Mouse (Mus musculus) kidney, embryonic 15.5 days (tissue): ENCODE measurements around the gene Fmo2. TPM values are rescaled to one million over a fixed set of nuclear protein-coding genes. Genes with fewer than 3 reads are reported as not detected.

Source experiments
- ATAC-seq: fragments of 200-750 bp; cut with Nextera tagmentation; replicated peaks from 2 replicates; pipeline ENCODE4 v1.8.0; 2017; ENCODE audit warnings: moderate TSS enrichment; ENCODE audit not compliant: low FRiP score
- H3K27ac ChIP-seq: fragments of 300-500 bp; sonication (generic); 2 replicates; pipeline ENCODE4 v1.5.1; 2015; ENCODE audit warnings: mild to moderate bottlenecking, inconsistent platforms
- H3K27me3 ChIP-seq: fragments of 300-500 bp; sonication (generic); 2 replicates; pipeline ENCODE4 v1.6.1; 2015; ENCODE audit warnings: inconsistent platforms
- H3K36me3 ChIP-seq: fragments of 300-500 bp; sonication (generic); 2 replicates; pipeline ENCODE4 v1.6.1; 2015; ENCODE audit warnings: inconsistent platforms
- H3K4me1 ChIP-seq: fragments of 300-500 bp; sonication (generic); 2 replicates; pipeline ENCODE4 v1.6.1; 2015; ENCODE audit warnings: inconsistent platforms
- H3K4me2 ChIP-seq: fragments of 300-500 bp; sonication (generic); 2 replicates; pipeline ENCODE4 v1.6.1; 2015; ENCODE audit warnings: moderate library complexity, mild to moderate bottlenecking, inconsistent platforms
- H3K4me3 ChIP-seq: fragments of 300-500 bp; sonication (generic); replicated peaks from 2 replicates; pipeline ENCODE4 v1.5.1; 2015; ENCODE audit warnings: mild to moderate bottlenecking, inconsistent platforms
- H3K9ac ChIP-seq: fragments of 300-500 bp; sonication (generic); 2 replicates; pipeline ENCODE4 v1.6.1; 2015; ENCODE audit warnings: mild to moderate bottlenecking, inconsistent platforms
- H3K9me3 ChIP-seq: fragments of 300-500 bp; sonication (generic); replicated peaks from 2 replicates; pipeline ENCODE4 v1.6.1; 2016; ENCODE audit warnings: inconsistent platforms
- WGBS: fragments of 180-500 bp; shearing (Covaris S2); methylation state at CpG from one replicate; pipeline ENCODE4 v1.1.7; 2015; ENCODE audit warnings: mixed read lengths; 5-methylcytosine and 5-hydroxymethylcytosine counted together
- polyA plus RNA-seq: library from polyadenylated mRNA; unstranded; fragments of >200 nt; fragmentation: Nextera tagmentation; extraction: Ambion mirVana; gene quantifications from 2 replicates; pipeline ENCODE4 v1.2.1, GENCODE M21; 2015

Fmo2 gene
- polyA plus RNA-seq, 1 experiment from 2014 or later: 8.0 TPM

- H3K4me3 ChIP-seq: no peak overlapping the region
- no peaks in the 10 kb centered on the region for H3K36me3 ChIP-seq
- no peak overlapping the region for H3K27ac ChIP-seq
- no peak overlapping the region for H3K4me2 ChIP-seq
- no peak for ATAC-seq
- WGBS: 49% methylated on average over 3 of the region's 3 CpGs
- no peaks in the 10 kb centered on the region for H3K27me3 ChIP-seq
- H3K9me3 ChIP-seq: no peaks in the 10 kb centered on the region
- H3K9ac ChIP-seq: no peak overlapping the region
- H3K4me1 ChIP-seq: peaks cover 22% of the 10 kb centered on the region
These were observed 34.9 kb downstream of the Fmo2 start for GRCm38 (mm10) chr1:162863579-162863978.

- Histone ChIP-seq H3K9ac (no peak overlapping the region), H3K9me3 (no peaks in the 10 kb centered on the region), H3K36me3 (no peaks in the 10 kb centered on the region), H3K4me2 (no peak overlapping the region), H3K27me3 (no peaks in the 10 kb centered on the region), H3K4me1 (peaks cover 26% of the 10 kb centered on the region), H3K4me3 (no peak overlapping the region), H3K27ac (peak overlapping the region; percentile 64)
- 18% methylated on average over 1 of the region's 1 CpGs for WGBS
- ATAC-seq: no peak
These were observed 36.2 kb downstream of the Fmo2 start for GRCm38 (mm10) chr1:162862328-162862727.

- H3K9ac ChIP-seq: no peak overlapping the region
- H3K4me1 ChIP-seq: peaks cover 23% of the 10 kb centered on the region
- no peak overlapping the region for H3K27ac ChIP-seq
- no peaks in the 10 kb centered on the region for H3K27me3 ChIP-seq
- ATAC-seq: peak; percentile 50
- no peak overlapping the region for H3K4me3 ChIP-seq
- no peak overlapping the region for H3K4me2 ChIP-seq
- WGBS: 68% methylated on average over 9 of the region's 9 CpGs
- H3K36me3 ChIP-seq: no peaks in the 10 kb centered on the region
- H3K9me3 ChIP-seq: no peaks in the 10 kb centered on the region
These were observed 38.4 kb downstream of the Fmo2 start for GRCm38 (mm10) chr1:162859996-162860605.

GRCm38 (mm10) chr1:162859545-162859976 is 39.0 kb downstream of the Fmo2 start:
- H3K27me3 ChIP-seq: no peaks in the 10 kb centered on the region
- H3K27ac ChIP-seq: peak overlapping the region; percentile 66; the same call in 1 of the 2 replicates
- no peak overlapping the region for H3K4me3 ChIP-seq
- no peaks in the 10 kb centered on the region for H3K36me3 ChIP-seq
- ATAC-seq: peak; percentile 33
- H3K4me1 ChIP-seq: peaks cover 23% of the 10 kb centered on the region
- no peaks in the 10 kb centered on the region for H3K9me3 ChIP-seq
- no peak overlapping the region for H3K9ac ChIP-seq
- H3K4me2 ChIP-seq: peak overlapping the region; percentile 26; the same call in 1 of the 2 replicates
- WGBS: 44% methylated on average over 10 of the region's 10 CpGs

- Histone ChIP-seq H3K9me3 (no peaks in the 10 kb centered on the region), H3K27ac (peak overlapping the region; percentile 66; the same call in 1 of the 2 replicates), H3K9ac (0 out of 2 replicates have a peak overlapping the region, but pooled peaks have one; percentile 1), H3K36me3 (no peaks in the 10 kb centered on the region), H3K4me3 (peak overlapping the region; percentile 16), H3K27me3 (no peaks in the 10 kb centered on the region), H3K4me2 (peak overlapping the region; percentile 26), H3K4me1 (peaks cover 23% of the 10 kb centered on the region)
- WGBS: 66% methylated on average over 12 of the region's 12 CpGs
- ATAC-seq: no peak
These were observed 39.8 kb downstream of the Fmo2 start for GRCm38 (mm10) chr1:162858748-162859130.

- H3K27ac ChIP-seq: peak overlapping the region; percentile 66
- H3K9me3 ChIP-seq: no peaks in the 10 kb centered on the region
- no peaks in the 10 kb centered on the region for H3K27me3 ChIP-seq
- peaks cover 23% of the 10 kb centered on the region for H3K4me1 ChIP-seq
- no peak overlapping the region for H3K9ac ChIP-seq
- WGBS: 65% methylated on average over 18 of the region's 18 CpGs
- peak overlapping the region; percentile 26 for H3K4me2 ChIP-seq
- ATAC-seq: no peak
- H3K4me3 ChIP-seq: no peak overlapping the region
- no peaks in the 10 kb centered on the region for H3K36me3 ChIP-seq
These were observed 40.5 kb downstream of the Fmo2 start for GRCm38 (mm10) chr1:162857766-162858747.

GRCm38 (mm10) chr1:162853812-162854482 is 44.6 kb downstream of the Fmo2 start:
- H3K27ac ChIP-seq: no peak overlapping the region
- H3K36me3 ChIP-seq: no peaks in the 10 kb centered on the region
- peaks cover 8% of the 10 kb centered on the region; the same call in 1 of the 2 replicates for H3K4me1 ChIP-seq
- H3K9ac ChIP-seq: no peak overlapping the region
- no peaks in the 10 kb centered on the region for H3K27me3 ChIP-seq
- H3K4me3 ChIP-seq: no peak overlapping the region
- no peak for ATAC-seq
- no peaks in the 10 kb centered on the region for H3K9me3 ChIP-seq
- H3K4me2 ChIP-seq: no peak overlapping the region
- 68% methylated on average over 3 of the region's 3 CpGs for WGBS

- Histone ChIP-seq H3K4me3 (no peak overlapping the region), H3K27me3 (no peaks in the 10 kb centered on the region), H3K4me1 (no peaks in the 10 kb centered on the region), H3K4me2 (no peak overlapping the region), H3K27ac (no peak overlapping the region), H3K9me3 (no peaks in the 10 kb centered on the region), H3K9ac (no peak overlapping the region), H3K36me3 (no peaks in the 10 kb centered on the region)
- WGBS: 96% methylated on average over 6 of the region's 6 CpGs
- no peak for ATAC-seq
These were observed 51.0 kb downstream of the Fmo2 start for GRCm38 (mm10) chr1:162847554-162847953.

- Histone ChIP-seq H3K4me3 (no peak overlapping the region), H3K9ac (no peak overlapping the region), H3K9me3 (no peaks in the 10 kb centered on the region), H3K4me1 (no peaks in the 10 kb centered on the region), H3K27ac (no peak overlapping the region), H3K27me3 (no peaks in the 10 kb centered on the region), H3K4me2 (no peak overlapping the region), H3K36me3 (no peaks in the 10 kb centered on the region)
- ATAC-seq: no peak
- WGBS: 92% methylated on average over 9 of the region's 9 CpGs
These were observed 58.3 kb downstream of the Fmo2 start for GRCm38 (mm10) chr1:162840211-162840610.

- no peaks in the 10 kb centered on the region for H3K36me3 ChIP-seq
- no peak for ATAC-seq
- no peaks in the 10 kb centered on the region for H3K27me3 ChIP-seq
- H3K9ac ChIP-seq: no peak overlapping the region
- H3K27ac ChIP-seq: no peak overlapping the region
- WGBS: 88% methylated on average over 6 of the region's 6 CpGs
- no peaks in the 10 kb centered on the region for H3K9me3 ChIP-seq
- H3K4me1 ChIP-seq: no peaks in the 10 kb centered on the region
- no peak overlapping the region for H3K4me2 ChIP-seq
- H3K4me3 ChIP-seq: no peak overlapping the region
These were observed 59.5 kb downstream of the Fmo2 start for GRCm38 (mm10) chr1:162838976-162839375.

GRCm38 (mm10) chr1:162834342-162834741 is 64.2 kb downstream of the Fmo2 start:
- H3K4me2 ChIP-seq: no peak overlapping the region
- no peak for ATAC-seq
- no peaks in the 10 kb centered on the region for H3K27me3 ChIP-seq
- no peaks in the 10 kb centered on the region for H3K9me3 ChIP-seq
- no peak overlapping the region for H3K9ac ChIP-seq
- no peak overlapping the region for H3K27ac ChIP-seq
- H3K36me3 ChIP-seq: no peaks in the 10 kb centered on the region
- no peak overlapping the region for H3K4me3 ChIP-seq
- WGBS: 81% methylated on average over 5 of the region's 5 CpGs
- no peaks in the 10 kb centered on the region for H3K4me1 ChIP-seq

- no peak for ATAC-seq
- no peak overlapping the region for H3K4me2 ChIP-seq
- WGBS: 59% methylated on average over 5 of the region's 5 CpGs
These were observed 66.0 kb downstream of the Fmo2 start for GRCm38 (mm10) chr1:162832574-162832953.

More at GRCm38 (mm10) chr1:162832574-162832953, 66.0 kb downstream of the Fmo2 start:
- no peak overlapping the region for H3K9ac ChIP-seq
- H3K27me3 ChIP-seq: no peaks in the 10 kb centered on the region
- no peaks in the 10 kb centered on the region for H3K9me3 ChIP-seq
- no peak overlapping the region for H3K4me3 ChIP-seq
- no peak overlapping the region for H3K27ac ChIP-seq
- no peaks in the 10 kb centered on the region for H3K36me3 ChIP-seq
- no peaks in the 10 kb centered on the region for H3K4me1 ChIP-seq
